Mouse (Mus musculus) forebrain, postnatal 0 days (tissue): ENCODE results near the gene Carns1. TPM values are rescaled to one million over a fixed set of nuclear protein-coding genes. Genes with fewer than 3 reads are reported as not detected.

Experiments
- ATAC-seq: fragments of 200-750 bp; cut with Nextera tagmentation; 2 replicates; pipeline ENCODE4 v1.8.0; 2017; ENCODE audit warnings: mild to moderate bottlenecking, moderate library complexity
- DNase-seq: peaks from one replicate; pipeline ENCODE4 v3.0.0-alpha.2; 2015
- H3K27ac ChIP-seq: fragments of 300-500 bp; sonication (generic); 2 replicates; pipeline ENCODE4 v1.5.1; 2014; ENCODE audit warnings: low read depth, mild to moderate bottlenecking, antibody characterized with exemption, low read length, moderate library complexity, mixed read lengths
- H3K27me3 ChIP-seq: fragments of 300-500 bp; sonication (generic); 2 replicates; pipeline ENCODE4 v1.6.1; 2014; ENCODE audit warnings: mild to moderate bottlenecking, low read length, mixed read lengths; ENCODE audit not compliant: insufficient read depth
- H3K36me3 ChIP-seq: fragments of 300-500 bp; sonication (generic); 2 replicates; pipeline ENCODE4 v1.6.1; 2014; ENCODE audit warnings: mild to moderate bottlenecking, moderate library complexity; ENCODE audit not compliant: insufficient read depth
- H3K4me1 ChIP-seq: fragments of 300-500 bp; sonication (generic); 2 replicates; pipeline ENCODE4 v1.6.1; 2014; ENCODE audit warnings: antibody characterized with exemption; ENCODE audit not compliant: insufficient read depth
- H3K4me2 ChIP-seq: fragments of 300-500 bp; sonication (generic); 2 replicates; pipeline ENCODE4 v1.6.1; 2014; ENCODE audit warnings: low read depth, mild to moderate bottlenecking, moderate library complexity
- H3K4me3 ChIP-seq: fragments of 300-500 bp; sonication (generic); 2 replicates; pipeline ENCODE4 v1.5.1; 2014; ENCODE audit warnings: low read depth, low read length, mixed read lengths
- H3K9ac ChIP-seq: fragments of 300-500 bp; sonication (generic); 2 replicates; pipeline ENCODE4 v1.6.1; 2014; ENCODE audit warnings: mild to moderate bottlenecking
- H3K9me3 ChIP-seq: fragments of 300-500 bp; sonication (generic); 2 replicates; pipeline ENCODE4 v1.6.1; 2016; ENCODE audit warnings: low read length
- CTCF ChIP-seq: sonication (generic); IDR thresholded peaks from 2 replicates; pipeline ENCODE4 v1.5.1; 2016; ENCODE audit warnings: antibody characterized with exemption, control low read depth, low read depth
- WGBS: fragments of 180-500 bp; shearing (Covaris S2); extraction: QIAGEN DNeasy Blood & Tissue Kit; methylation state at CpG from one replicate; pipeline ENCODE4 v1.1.7; 2014; 5-methylcytosine and 5-hydroxymethylcytosine counted together
- polyA plus RNA-seq: library from polyadenylated mRNA; unstranded; fragments of >200 nt; fragmentation: Nextera tagmentation; extraction: Ambion mirVana; gene quantifications from 2 replicates; pipeline ENCODE4 v1.2.1, GENCODE M21; 2015
- total RNA-seq: library from RNA; depleted of rRNA; stranded (reverse); fragments of >200 nt; gene quantifications from 2 replicates; pipeline ENCODE4 v1.2.3, GENCODE M21; 2014

The Carns1 gene
- total and polyA plus RNA-seq, 2 experiments from 2014 or later = 4.4 to 4.7 TPM

DNA sequence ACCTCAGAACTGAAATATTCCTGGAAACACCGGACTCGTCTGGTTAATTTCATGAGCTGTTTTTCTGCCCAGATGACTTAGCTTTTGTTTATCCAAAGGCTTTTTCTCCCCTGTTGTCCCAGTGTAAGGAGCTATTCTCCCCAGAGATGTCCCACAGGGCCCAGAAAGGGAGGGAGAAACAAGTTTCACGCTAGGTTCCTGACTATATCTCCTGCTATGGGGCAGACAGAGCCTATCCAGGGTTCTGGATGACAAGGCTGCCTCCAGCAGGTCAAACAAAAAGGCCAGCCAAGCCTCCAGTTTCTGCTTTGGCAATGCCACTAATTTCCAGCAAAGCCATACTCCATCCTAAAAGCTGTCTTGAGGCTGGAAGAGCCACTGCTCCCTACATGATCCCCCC, 42.6 kb upstream of the Carns1 start:
- Histone ChIP-seq H3K36me3 (no peaks in the 10 kb centered on the region), H3K27ac (no peak overlapping the region), H3K4me2 (no peak overlapping the region), H3K9ac (no peak overlapping the region), H3K9me3 (no peaks in the 10 kb centered on the region), H3K4me3 (no peak overlapping the region), H3K4me1 (no peaks in the 10 kb centered on the region; the same call in 1 of the 2 replicates), H3K27me3 (peaks cover 25% of the 10 kb centered on the region)
- no peak for TF ChIP-seq CTCF
- ATAC-seq (no peak), DNase-seq (no peak)
- WGBS = 38% methylated on average over 3 of the region's 3 CpGs

DNA sequence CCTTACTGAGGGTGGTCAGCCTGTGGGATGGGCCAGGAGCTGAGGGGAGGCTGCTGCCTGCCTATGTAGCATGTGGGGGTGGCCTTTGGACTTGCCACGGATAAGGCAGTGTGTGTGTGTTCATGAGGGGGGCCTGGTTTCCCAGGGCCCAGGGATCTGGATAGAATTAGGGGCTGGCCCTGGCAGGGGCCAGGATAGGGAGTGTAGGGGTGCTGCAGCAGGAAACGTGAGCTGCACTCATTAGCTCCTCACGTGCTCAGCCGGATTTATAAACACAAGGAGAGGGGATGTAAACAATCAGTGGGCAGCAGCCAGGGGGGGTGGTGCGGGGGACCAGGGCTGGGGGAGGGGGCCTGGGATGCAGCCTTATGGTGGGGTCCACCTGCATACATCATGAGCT, 41.9 kb upstream of the Carns1 start:
- WGBS = 10% methylated on average over 5 of the region's 5 CpGs

DNA sequence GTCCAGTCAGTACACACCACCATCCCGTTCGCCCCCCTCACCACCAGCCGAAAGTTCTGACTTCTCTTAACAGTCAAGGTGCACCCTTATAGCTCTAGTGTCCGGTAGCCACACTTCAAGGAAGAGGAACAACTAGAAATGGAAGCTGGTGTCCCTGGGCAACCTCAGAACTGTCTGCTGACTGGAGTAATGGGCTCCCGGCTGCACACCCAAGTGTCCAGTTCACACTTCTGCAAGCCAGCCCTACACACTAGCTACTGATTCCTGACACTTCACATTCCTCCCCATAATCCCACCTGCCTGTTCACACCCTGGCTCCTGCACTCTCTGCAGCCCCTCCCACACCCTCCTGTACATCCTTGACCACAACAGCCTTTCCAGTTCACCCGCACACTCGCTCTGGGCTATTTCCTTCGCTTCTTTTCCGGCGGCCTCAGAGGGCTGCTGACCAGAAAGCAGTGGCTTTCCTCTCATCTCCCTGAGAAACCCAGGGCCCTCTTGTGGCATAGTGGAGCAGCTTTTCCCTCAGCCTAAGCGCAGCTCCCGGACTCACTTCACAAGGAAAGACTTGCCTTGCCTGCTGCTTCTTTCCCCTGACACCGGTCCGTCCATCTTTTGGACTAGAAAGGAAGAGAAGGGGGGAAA, 40.9 kb upstream of the Carns1 start:
- Histone ChIP-seq H3K4me3 (no peak overlapping the region), H3K27me3 (peaks cover 25% of the 10 kb centered on the region), H3K4me2 (no peak overlapping the region), H3K4me1 (no peaks in the 10 kb centered on the region; the same call in 1 of the 2 replicates), H3K9me3 (no peaks in the 10 kb centered on the region), H3K9ac (no peak overlapping the region), H3K36me3 (no peaks in the 10 kb centered on the region), H3K27ac (no peak overlapping the region)
- ATAC-seq (no peak; the same call in 1 of the 2 replicates), DNase-seq (peak; percentile 46)
- 23% methylated on average over 14 of the region's 14 CpGs for WGBS
- TF ChIP-seq CTCF = peak; percentile 69

More for the DNA sequence above, 41.9 kb upstream of the Carns1 start:
- DNase-seq (no peak), ATAC-seq (no peak)
- Histone ChIP-seq H3K4me1 (no peaks in the 10 kb centered on the region; the same call in 1 of the 2 replicates), H3K4me3 (no peak overlapping the region), H3K9me3 (no peaks in the 10 kb centered on the region), H3K36me3 (no peaks in the 10 kb centered on the region), H3K27ac (no peak overlapping the region), H3K9ac (no peak overlapping the region), H3K4me2 (no peak overlapping the region), H3K27me3 (peaks cover 25% of the 10 kb centered on the region)
- TF ChIP-seq CTCF = no peak

DNA sequence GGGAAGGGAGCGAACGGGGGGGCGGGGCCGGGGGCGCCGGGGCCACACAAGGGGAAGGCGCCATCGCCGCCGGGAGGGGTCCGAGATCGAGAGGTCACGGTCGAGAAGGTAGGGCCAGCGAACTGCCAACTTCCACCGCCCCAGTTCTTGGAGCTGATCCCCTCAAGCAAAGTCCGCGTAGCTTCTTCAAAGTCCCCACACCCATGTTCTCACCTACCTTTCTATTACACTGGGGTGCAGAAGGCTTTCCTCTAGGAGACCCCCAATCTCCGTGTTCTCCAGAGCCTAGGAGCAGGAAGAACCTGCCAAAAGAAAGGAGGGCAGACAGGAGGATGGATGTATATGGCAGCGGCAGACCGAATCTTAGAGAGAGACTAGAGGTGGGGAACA, 40.2 kb upstream of the Carns1 start:
- Histone ChIP-seq H3K4me1 (no peaks in the 10 kb centered on the region; the same call in 1 of the 2 replicates), H3K4me2 (peak overlapping the region; percentile 90), H3K4me3 (peak overlapping the region; percentile 48), H3K9ac (peak overlapping the region; percentile 44; the same call in 1 of the 2 replicates), H3K36me3 (no peaks in the 10 kb centered on the region), H3K9me3 (no peaks in the 10 kb centered on the region), H3K27ac (no peak overlapping the region), H3K27me3 (peaks cover 25% of the 10 kb centered on the region)
- 3% methylated on average over 19 of the region's 21 CpGs for WGBS
- no peak for ATAC-seq
- TF ChIP-seq CTCF = no peak
- DNase-seq = no peak

DNA sequence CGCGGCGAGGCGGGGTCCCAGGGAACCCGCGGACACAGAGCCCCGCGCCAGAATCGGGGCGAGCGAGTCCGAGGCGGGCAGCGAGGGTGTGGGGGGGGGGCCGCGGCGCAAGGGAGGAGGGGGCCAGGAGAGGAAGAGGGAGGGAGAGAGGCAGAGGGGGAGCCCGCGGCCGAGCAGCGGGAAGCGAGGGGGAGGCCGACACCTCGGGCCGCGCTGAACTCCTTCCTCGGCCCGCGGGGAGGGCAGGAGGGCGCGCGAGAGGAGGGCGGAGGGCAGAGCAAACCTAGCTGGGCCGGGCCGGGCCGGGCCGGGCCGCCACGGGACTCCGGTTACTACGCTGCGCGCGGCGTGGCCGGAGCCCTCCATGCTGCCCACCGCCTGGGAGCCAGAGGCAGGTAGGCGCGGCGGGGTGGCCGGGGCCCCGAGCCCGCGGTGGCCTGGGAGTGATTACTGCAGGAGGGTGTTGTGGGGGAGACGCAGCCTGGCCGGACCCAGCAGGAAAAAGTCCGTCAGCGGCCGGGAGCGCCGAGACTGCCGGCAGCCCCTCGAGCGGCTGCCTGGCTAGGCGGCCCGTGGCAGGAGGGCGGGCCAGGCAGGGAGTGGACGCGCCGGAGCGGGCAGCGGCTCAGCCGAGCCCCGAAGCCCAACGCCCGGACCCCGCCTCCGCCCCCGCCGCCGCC, 39.6 kb upstream of the Carns1 start:
- H3K4me2 ChIP-seq = peak overlapping the region; percentile 90
- H3K27me3 ChIP-seq = peaks cover 25% of the 10 kb centered on the region
- peak overlapping the region; percentile 44 for H3K9ac ChIP-seq
- H3K4me1 ChIP-seq = no peaks in the 10 kb centered on the region
- no peaks in the 10 kb centered on the region for H3K36me3 ChIP-seq
- TF ChIP-seq CTCF = no peak
- DNase-seq = no peak
- no peak for ATAC-seq
- no peaks in the 10 kb centered on the region for H3K9me3 ChIP-seq
- WGBS = 4% methylated on average over 62 of the region's 81 CpGs
- no peak overlapping the region for H3K27ac ChIP-seq
- peak overlapping the region; percentile 48 for H3K4me3 ChIP-seq

DNA sequence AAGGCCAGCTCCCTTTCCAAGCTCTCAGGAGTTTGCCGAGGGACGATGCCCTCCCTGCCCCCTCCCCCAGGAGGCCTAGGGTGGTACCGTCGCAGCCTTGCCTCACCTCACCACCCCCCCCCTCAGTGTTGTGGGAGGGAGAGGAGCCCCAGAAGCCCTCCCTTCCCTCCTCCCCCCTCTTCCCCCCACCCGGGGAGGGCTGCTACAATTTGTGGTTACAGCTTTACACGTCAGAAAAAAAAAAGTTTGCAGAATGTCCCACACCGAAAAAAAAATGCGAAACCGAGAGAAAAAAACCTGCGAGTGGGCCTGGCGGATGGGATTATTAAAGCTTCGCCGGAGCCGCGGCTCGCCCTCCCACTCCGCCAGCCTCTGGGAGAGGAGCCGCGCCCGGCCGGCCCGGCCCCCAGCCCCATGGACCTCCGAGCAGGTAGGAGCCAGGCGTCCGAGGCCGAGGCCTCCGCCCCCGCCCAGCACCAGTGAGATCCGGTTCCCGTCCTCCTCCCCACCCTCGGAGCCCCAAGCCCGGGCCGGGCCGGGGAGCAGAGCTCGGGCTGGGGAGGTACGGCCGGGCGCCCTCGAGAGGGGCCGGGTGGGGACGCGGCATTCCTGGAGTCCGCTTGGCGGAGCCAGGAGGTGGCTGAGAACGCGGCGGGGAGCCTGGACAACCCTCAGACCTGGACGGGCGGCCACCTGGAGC, 38.9 kb upstream of the Carns1 start, which contains the start of the genes Clcf1 and AC109138.7:
Clcf1 (plus strand) TSS at position 168 of the 700 bp plus-strand sequence.
AC109138.7 (plus strand) TSS at position 287 of the 700 bp plus-strand sequence.
- DNase-seq (no peak), ATAC-seq (peak; percentile 14; the same call in 1 of the 2 replicates)
- peak within 1 kb of the TSS; percentile 44 for H3K9ac ChIP-seq
- TF ChIP-seq CTCF = no peak
- peak within 1 kb of the TSS; percentile 48 for H3K4me3 ChIP-seq
- H3K9me3 ChIP-seq = no peaks in the 10 kb centered on the region
- no peaks in the 10 kb centered on the region for H3K36me3 ChIP-seq
- H3K27me3 ChIP-seq = peaks cover 25% of the 10 kb centered on the region
- H3K4me1 ChIP-seq = no peaks in the 10 kb centered on the region
- H3K27ac ChIP-seq = no peak within 1 kb of the TSS
- peak within 1 kb of the TSS; percentile 90 for H3K4me2 ChIP-seq
- WGBS = 2% methylated on average over 43 of the region's 49 CpGs
